Mouse (Mus musculus) A20 (cell line): ENCODE results near the gene Pom121l2.

Experiments used
- DNase-seq: peaks from one replicate; pipeline ENCODE4 v3.0.0-alpha.2; 2011; ENCODE audit warnings: low read depth, low spot score

Pom121l2 gene

GRCm38 (mm10) chr13:21993957-21994738 is 13.2 kb downstream of the Pom121l2 start:
- DNase-seq = peak; percentile 72

DNA sequence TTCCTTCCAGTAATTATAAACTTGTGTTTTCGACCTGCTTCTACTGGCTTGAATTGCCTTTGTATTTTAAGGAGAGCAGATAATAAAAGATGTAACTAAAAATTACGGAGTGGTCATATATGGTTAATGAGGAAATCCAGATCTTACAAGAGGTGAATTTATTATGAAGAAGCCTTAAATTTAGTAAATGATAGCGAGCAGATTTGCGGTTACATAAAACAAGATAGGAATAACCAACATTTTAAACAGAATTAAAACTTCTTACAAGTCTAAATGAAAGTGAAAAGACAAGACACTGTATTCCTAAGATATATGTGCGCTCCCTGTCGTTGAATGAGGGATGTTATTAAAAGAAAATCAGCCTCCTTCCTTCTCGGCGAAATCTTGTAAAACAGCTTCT is 13.9 kb downstream of the Pom121l2 start:
- no peak for DNase-seq

DNA sequence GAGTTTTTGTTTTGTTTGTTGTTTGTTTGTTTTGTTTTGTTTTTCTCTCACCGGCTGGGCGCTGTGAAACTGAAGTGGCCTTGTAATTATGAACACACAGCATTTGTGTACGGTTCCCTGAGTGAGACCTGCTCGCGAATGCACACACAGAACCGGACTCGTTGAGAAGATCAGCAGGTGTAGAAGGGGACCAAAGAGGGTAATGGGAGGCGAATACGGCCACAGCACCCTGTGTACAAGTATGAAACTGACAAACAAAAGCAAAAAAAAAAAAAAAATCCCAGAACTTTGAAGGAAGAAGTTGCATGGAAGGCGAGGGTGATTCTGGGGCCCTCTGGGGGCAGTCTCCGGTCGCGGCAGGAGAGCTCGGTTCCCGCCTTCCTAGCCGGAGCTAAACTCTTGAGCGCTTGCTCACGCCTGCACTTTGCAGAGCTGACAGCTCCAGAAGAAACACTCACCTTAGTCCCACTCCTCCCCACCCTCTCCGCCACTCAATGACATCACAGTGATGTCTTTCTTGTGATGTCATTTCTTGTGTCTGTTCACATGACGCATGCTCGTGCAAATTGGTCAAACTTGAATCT is 14.4 kb downstream of the Pom121l2 start:
- DNase-seq = peak; percentile 86

DNA sequence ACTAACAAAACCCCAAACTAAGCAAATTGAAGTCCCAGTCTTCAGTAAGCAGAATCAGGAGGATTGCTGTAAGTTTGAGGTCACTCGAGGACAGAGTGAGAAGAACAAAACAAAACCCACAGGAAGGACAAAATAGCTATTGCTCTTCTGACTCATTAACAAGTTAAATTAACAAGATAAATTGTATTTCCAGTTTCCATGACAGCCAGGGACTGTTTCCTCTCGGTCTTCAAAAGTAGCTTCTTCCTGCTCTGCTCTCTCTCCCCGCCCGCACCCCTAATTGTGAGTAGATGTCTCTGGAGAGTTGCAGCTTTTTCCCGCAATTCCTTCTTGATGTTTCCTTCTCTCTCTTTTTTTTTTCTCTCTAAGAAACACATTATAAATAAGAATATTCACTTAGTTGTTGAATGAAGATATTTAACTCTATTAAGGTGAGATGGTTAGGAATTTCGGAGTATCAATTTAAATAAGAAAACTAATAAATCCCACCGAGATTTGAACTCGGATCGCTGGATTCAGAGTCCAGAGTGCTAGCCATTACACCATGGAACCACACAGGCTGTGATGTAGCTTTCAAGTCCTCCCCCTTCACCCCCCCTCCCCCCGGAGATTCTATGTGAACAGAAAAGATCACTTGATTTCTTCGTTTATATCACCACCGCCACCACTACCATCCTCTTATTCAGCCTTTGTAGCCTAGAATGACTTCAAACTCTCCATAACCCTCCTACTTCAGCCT is 15.3 kb downstream of the Pom121l2 start:
- peak; percentile 79 for DNase-seq

DNA sequence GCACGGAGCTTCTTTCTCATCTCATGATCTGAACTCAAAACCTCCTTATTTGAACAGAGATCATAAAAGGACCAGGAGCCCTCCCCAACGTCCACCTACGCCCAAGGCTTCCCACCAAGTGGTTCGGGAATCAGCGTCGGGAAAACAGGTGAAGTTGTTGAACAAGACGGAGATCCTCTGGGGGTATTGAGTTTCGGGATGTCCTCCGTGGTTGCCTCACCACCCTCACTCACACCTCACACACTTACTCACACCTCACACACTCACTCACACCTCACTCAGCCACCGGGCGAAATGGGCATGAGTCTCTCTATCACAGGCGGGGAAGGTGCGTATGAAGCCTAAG is 15.8 kb downstream of the Pom121l2 start:
- no peak for DNase-seq

DNA sequence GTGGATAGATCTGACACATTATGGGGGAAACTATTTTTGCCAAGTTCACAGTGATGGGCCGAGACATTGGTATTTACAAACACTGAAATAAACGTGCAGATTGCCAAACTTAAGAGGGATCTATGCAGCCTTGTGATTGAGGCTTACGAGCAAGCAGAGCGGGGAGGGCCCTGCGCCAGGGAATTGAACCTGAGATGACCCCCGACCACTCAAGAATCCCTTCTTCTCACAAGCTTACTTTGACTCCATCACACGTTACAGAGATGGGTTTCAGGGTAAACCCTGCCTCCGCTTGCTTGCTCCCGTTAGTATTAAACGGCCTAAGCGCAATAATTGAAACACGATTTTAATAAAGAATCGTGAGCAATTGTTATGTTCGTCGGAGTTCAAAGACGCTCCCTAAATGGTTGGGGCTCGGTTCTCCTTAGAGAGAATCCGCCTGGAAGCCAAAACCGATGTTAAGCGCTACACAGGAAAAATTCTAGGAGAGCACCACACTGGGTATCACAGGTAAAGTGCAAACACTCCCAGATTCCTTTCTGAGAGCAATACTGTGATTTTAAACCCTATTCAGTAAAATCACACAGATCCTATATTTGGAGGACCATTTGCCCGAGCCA is 16.3 kb downstream of the Pom121l2 start:
- DNase-seq = no peak

DNA sequence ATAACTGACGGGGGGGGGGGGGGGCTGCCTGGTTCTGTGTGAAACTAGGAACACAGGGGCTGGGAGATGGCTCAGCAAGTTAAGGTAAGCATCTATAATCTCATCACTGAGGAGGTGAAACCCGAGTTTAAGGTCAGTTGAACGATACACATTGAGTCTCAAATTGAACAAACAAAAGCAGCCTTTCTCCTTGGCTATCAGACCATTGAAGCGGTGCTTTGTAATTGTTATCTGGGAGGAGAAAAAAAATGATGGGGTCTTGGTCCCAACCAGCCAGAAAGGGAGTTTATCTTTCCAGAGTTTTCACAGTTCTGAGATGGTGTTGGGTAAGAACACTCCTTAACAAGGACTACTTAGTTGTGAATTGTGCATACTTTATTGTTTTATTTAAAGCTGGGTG is 16.8 kb downstream of the Pom121l2 start:
- no peak for DNase-seq

- no peak for DNase-seq
These were observed 17.4 kb downstream of the Pom121l2 start for GRCm38 (mm10) chr13:21998412-21998811.

GRCm38 (mm10) chr13:21999147-21999546 is 18.2 kb downstream of the Pom121l2 start:
- DNase-seq = no peak

DNA sequence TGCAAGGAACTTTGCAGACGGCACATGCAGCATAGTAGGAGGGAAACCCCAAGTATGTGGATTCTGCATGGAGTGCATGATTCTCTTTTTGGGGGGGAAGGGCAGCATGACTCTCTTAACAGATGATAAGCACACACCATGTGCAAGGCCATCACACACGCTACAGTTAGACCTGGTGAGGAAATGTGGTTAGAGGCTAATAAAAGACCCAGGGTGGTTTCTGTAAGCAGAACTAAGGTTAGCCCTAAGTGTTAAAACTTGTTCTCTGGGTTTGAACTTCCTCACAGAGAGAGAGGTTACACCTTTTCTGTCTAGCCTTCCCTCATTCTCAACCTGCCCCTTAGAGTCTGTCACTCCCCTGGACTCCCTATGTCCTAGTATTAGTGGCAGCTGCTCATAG is 20.4 kb downstream of the Pom121l2 start:
- DNase-seq = no peak

- no peak for DNase-seq
These were observed 20.8 kb downstream of the Pom121l2 start for GRCm38 (mm10) chr13:22001823-22002222.

- peak; percentile 88 for DNase-seq
These were observed 24.8 kb downstream of the Pom121l2 start for GRCm38 (mm10) chr13:22005605-22006333.

GRCm38 (mm10) chr13:22006334-22007120 is 25.5 kb downstream of the Pom121l2 start:
- peak; percentile 92 for DNase-seq

GRCm38 (mm10) chr13:22007121-22007510 is 26.1 kb downstream of the Pom121l2 start:
- no peak for DNase-seq

DNA sequence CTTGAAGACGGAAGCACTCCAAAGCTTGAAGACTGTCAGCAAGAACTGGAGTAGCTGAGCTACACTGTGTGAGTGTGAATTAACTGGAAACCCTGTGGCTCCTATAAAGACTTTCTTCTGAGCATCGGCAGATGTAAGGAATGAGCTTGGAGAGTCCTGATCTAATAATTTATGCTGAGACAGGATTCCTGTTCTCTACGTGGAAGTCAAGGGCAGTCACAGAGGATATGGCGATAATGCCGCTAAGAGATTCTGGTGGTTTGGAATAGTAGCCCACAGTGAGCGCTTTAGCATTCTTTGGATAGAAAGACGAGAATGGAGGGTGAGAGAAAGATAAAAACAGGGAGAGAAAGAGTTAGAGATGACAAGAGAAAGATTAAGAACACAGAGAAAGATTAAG is 26.9 kb downstream of the Pom121l2 start:
- DNase-seq = no peak

- DNase-seq = no peak
These were observed 27.7 kb downstream of the Pom121l2 start for GRCm38 (mm10) chr13:22008707-22009106.

GRCm38 (mm10) chr13:22009642-22010041 is 28.6 kb downstream of the Pom121l2 start, which contains the start of gene Prss16:
Gene Prss16, minus strand, starts transcription at chr13:22009742.
- DNase-seq = no peak

DNA sequence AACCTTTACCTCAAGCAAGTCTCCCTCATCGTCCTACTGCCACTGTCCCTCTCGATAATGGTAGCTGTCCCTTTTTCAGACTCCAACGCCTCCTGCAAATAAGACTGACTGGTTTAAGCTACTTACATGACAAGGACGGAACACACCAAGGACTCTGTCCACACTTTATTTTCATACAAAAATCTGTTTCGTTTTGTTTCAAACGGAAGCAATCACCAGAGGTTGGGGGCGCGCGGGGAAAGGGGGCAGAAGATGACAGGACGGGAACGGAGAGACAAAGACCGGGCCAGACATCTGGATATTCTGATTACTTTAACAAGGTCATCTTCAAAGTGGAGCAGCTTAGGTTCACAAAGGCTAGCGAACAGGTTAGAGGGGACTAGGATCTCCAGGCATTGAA is 32.7 kb downstream of the Pom121l2 start:
- DNase-seq = no peak

DNA sequence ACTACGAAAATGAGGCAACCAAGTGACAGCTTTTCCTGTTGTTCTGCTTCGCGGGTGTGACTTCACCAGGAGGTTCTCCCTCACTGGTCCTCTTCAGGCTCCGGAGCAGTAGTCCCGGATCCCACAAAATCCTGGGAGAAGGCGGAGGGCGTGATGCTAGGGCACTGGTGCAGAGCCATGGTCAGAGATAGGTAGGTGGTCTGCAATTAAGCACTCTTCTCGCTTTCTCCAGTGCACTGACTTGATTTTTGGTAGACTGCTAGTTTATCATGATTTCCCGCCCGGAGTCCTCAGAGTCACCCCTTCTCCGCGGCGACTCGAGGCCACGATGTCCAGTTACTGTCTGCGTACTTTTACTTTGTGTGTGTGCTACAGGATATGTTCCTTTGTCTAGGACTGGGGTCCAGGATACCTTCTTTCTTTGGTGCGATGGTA is 33.4 kb downstream of the Pom121l2 start:
- DNase-seq = no peak
